Mouse (Mus musculus): ENCODE data around the gene Rad51d.
A peak's percentile ranks its signal among the peaks of the same experiment; 100 is the strongest.

Gene Rad51d

GRCm38 (mm10) chr11:82891936-82892335 is 1.5 kb upstream of the Rad51d start, which contains the start of gene Fndc8:
Gene Fndc8 (plus strand): TSS chr11:82892124.
- DNase-seq = no peak

DNA sequence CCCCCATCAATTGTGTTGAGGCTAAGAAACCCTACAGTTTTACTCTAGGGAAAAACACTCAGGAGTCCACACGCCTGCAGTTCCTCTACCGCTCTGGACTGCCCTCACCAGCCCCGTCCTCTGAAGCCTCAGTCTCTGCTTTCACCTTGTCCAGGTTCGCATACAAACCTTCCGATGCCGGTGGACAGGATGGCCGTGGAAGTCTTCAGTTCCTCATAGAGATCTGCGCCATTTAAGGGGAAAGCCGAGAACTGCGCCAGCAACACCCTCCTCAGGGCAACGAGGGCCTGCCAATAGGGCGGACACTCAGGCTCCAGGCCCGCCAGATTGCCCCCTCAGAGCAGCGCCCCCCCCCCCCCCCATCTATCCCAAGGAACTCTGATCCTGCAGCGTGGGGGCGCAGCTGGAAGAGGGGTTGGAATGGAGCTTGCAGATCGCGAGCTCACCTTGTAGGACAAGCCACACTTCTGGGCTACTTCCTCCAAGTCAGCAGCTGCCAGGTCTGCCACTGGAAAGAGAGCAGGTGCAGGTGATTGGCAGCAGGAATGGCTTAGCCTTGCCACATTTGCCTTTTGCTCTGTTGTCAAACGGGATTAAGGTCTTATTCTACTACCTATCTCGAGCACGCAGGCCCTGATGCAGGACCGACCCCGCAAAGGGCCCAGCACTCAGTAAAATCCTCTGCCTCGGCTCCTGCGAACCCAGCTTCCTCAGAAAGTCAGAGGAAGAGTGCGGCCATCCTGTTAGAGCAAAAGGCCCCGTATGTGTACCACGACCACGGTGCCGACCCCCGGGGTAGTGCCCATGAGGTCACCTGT is 681 bp downstream of the Rad51d start:
- DNase-seq = peak; percentile 24 to 58

- DNase-seq = peak; percentile 58 to 81
These were observed 1.9 kb downstream of the Rad51d start for GRCm38 (mm10) chr11:82888491-82888946.

GRCm38 (mm10) chr11:82886559-82886958 is 3.9 kb downstream of the Rad51d start:
- no peak for DNase-seq

- no peak for DNase-seq
These were observed 7.2 kb downstream of the Rad51d start for GRCm38 (mm10) chr11:82883180-82883579.

DNA sequence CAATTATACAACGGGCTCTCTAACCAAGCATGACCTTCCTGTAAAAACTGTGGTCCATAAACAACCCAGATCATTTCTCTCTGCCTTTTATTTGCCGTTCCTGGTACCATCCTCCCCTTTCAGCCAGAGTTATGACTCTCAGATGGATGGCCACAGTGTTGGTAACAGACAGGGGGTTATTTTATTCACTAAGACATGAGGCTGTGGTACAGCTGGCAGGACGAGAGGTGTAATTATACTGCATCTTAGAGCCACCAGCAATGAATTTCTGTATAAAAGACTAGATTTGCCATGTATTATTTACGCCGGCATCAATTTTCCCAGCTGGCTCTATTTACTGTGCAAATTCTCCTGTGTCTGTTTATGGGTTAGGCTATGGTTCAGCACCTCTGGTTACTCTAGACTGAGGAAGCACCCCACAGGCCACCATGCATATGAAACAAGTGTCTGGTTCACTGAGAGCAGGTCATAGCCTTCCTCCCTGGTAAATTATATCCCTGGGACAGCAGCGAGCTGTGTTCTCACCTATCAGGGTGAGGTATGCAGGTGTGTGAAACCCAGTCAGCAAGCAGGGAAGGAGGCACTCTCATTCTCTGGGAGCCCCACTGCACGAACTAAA is 12.6 kb downstream of the Rad51d start:
- no peak for DNase-seq

DNA sequence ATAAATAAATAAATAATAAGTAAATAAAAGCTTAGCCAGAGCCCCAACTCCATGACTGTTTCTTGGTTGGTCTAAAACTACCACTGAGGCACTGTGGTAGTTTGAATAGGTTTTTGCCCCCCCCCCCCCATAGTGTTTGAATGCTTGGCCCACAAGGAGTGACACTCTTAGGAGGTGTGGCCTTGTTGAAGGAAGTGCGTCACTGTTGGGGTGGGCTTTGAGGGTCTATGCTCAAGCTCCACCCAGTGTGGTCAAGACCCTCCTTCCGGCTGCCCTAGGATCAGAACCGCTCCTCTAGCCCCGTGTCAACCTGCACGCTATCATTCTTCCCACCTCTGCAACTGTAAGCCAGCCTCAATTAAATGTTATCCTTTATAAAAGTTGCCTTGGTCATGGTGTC is 14.8 kb downstream of the Rad51d start:
- DNase-seq = no peak

DNA sequence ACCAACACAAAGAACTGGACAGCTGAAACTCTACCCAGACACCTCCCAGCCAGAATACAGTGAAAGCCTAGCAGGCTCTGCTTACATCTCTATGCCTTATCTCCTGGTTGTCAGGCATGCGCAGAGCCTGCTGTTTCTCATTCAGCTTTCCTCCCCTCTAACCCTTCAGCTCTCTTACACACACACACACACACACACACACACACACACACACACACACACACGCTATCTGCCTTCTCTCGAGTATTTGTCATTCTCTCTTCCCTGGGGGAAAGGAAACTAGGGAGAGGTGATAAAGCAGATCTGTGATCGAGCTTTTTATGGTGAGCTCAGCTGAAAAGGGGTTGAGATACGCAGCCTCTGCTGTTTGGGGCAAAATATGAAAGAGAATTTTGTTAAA is 15.5 kb downstream of the Rad51d start:
- DNase-seq = no peak

DNA sequence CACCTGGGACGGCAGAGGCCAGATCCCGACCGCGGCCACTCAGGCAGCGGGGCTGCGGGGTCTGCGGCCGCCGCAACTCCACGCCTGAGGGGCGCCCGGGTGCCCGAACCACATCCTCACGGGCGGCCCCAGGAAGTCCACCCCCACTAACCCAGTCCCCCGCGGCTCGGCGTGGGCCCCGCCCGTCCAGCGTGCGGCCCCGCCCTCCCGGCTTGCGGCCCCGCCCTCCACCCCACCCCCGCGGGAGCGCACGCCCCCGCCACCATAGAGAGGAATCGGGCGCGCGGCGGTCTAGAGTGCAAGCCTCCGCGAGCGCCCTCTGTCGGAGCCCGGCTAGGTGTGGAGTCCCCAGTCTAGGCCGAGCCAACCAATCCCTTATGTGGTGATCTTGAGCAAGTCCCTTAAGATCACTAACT is 19.4 kb downstream of the Rad51d start, which contains the start of gene Rffl:
Gene Rffl (minus strand): TSS at position 180 of the 416 bp plus-strand sequence.
- peak; percentile 96 to 99 for DNase-seq

DNA sequence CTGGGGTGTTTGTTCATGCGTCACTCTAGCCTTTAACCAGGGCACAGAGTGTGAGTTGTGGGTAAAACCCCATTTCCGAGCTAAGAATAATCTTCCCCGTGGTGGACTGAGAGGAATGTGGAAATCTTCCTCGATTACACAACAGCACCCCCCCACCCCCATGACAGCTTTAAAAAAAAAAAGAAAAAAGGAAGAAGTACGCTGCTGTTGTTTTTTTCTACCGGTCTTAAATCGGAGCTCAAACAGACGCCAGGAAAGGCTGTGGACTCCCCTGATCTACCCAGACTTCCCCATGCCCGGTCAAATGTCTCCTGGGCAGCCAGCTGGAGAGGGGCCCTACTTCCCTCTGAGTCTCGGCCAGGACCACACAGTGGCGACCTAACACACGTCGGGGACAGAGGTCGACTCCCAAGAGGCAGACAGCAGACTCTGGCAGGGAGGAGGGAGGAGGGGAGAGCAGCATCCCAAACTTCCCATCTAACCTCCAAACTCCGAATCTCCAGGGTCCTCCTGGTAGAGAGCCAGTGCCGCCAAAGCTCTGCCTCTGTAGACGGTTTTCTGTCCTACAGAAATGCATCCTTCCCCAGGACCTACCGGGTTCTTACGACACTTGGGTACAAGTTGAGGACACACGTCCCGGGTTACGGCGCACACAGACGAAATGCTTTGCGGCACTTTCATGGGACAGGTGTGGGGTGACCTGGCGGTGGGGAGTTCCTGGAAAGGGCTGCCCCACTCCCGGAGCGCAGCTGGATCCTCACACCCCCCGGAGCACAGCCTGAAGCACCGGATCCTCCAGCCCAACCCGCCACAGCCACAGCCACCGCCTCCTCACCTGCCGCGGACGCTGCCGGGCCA is 20.0 kb downstream of the Rad51d start:
- DNase-seq = peak; percentile 75 to 90

DNA sequence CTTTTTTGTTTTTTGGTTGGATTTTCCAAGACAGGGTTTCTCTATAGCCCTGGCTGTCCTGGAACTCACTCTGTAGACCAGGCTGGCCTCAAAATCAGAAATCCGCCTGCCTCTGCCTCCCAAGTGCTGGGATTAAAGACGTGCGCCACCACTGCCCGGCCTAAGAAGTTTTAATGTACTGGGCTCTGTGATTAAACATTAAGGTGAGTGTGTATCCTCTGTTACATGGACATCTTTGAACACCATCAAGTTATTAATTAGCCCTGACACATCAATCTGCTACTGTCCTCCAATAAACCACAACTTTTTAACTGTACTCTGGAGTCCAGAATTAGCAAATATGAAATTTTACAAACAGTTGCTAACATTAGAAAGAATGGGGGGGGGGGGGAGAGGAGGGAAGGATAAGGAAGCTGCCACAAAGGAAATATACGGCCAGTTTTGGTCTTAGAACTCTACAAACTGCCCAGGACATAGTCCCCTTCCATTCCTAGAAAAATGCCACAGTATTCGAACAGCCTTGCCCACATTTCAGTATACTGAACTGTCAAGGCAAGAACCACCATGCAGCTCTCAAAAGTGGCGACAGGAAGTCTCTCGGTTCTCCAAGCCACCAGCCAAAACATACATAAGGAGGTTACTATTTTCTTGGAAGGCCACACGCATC is 20.8 kb downstream of the Rad51d start:
- peak in 1 of 2 experiments; percentile 55 for DNase-seq

GRCm38 (mm10) chr11:82867956-82868355 is 22.5 kb downstream of the Rad51d start:
- no peak for DNase-seq

DNA sequence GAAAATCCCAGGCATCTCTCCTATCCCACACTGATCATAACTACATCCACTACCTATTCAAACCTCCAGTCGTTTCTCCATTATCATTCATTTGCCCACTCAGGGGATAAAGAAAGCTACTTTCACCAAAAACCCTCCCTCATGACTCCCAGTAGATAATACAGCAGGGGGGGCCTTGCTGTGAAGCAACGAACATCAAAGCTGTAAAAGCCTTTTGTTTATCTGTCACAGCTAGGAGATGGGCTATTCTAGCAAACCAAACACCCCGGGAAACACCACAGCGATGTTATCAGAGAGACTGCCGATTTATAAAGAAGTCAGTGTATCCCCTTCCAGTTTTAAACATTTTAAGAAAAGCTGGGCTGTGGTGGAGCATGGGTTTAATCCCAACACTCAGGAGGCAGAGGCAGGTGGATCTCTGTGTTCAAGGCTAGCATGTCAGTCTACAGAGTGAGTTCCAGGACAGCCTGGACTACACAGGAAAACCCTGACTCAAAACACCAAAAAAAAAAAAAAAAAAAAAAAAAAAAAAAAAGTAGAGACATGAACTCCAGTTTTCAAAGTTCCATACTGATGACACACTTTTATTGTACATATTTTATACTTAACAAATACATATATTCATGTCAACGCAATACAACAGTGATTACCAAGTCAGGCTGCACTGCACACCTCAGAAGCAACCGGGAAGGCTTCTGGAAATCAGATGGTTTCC is 23.4 kb downstream of the Rad51d start:
- DNase-seq = no peak

GRCm38 (mm10) chr11:82865957-82866356 is 24.5 kb downstream of the Rad51d start:
- no peak for DNase-seq

DNA sequence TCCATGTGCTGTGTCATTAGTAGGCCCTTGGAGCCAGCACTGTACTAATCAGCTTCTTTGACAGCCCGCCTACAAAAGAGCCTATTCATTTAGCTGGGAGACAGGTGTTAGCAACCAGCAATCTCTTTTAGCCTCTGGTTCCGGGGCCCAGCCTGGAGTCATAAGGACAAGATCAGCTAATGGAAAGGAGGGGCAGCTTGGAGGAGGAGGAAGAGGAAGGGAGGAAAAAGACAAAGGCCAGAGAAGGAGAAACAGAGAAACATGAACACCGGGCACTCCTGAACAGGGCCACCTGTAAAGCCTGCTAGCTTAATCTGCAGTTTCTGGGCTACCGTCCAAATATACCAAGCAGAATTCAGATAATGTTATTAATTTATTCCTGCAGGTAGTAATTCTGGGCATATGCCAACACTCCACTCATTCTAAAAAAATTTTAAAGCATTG is 26.9 kb downstream of the Rad51d start:
- DNase-seq = no peak

DNA sequence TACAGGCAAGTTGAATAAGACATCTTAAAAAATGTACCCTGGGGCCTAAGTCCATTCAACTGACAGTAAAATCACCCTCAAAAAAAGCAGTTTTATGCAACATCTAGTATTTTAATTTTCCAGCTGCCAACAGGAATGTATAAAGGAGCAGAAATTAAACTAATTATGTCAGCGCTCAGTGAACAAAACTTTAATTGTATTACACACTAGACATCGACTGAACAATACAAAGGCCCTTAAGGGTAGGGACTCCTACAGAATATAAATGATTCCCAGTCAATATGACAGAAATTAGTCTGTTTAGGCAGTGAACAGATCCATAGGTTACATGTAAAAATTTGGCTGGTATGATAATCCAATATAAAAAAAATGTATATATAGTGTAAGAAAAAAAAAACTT is 27.4 kb downstream of the Rad51d start:
- no peak for DNase-seq

GRCm38 (mm10) chr11:82862638-82863037 is 27.8 kb downstream of the Rad51d start:
- no peak for DNase-seq

DNA sequence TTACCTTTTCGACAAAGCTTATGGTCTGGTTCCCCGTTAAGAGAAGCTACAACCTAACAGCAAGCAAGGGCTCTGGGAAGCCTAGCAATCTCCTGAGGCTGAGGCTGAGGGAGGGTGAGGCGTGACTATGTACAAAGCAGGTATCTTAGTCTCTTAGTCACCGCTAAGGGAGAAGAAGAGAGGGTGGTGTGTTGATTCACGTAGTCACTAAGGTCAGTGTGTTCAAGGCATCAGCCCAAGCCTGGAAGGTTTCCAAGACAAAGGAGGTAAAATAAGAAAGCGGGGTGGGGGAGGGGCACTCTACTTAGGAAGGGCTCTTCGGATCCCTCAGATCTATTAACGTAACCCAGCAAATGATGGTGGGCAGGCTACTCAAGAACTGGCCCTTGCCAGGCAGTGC is 28.9 kb downstream of the Rad51d start:
- peak; percentile 56 to 68 for DNase-seq

GRCm38 (mm10) chr11:82860759-82861158 is 29.7 kb downstream of the Rad51d start:
- DNase-seq = no peak

- peak in 1 of 2 experiments; percentile 32 for DNase-seq
These were observed 33.0 kb downstream of the Rad51d start for GRCm38 (mm10) chr11:82857307-82857848.

GRCm38 (mm10) chr11:82856032-82856431 is 34.4 kb downstream of the Rad51d start:
- DNase-seq = peak in 1 of 2 experiments; percentile 51
